Mouse (Mus musculus) embryonic facial prominence, embryonic 11.5 days (tissue): ENCODE data around the gene Katnbl1. TPM values are rescaled to one million over a fixed set of nuclear protein-coding genes. Genes with fewer than 3 reads are reported as not detected.

ENCODE experiments used
- ATAC-seq: fragments of 200-750 bp; cut with Nextera tagmentation; replicated peaks from 2 replicates; pipeline ENCODE4 v1.8.0; 2017; ENCODE audit warnings: low read depth; ENCODE audit not compliant: insufficient number of reproducible peaks, low FRiP score, low TSS enrichment
- DNase-seq: peaks from one replicate; pipeline ENCODE4 v3.0.0-alpha.2; 2015; ENCODE audit warnings: low spot score
- H3K27ac ChIP-seq: fragments of 300-500 bp; sonication (generic); replicated peaks from 2 replicates; pipeline ENCODE4 v1.5.1; 2014; ENCODE audit warnings: mild to moderate bottlenecking, low read depth, low read length, control low read depth
- H3K27me3 ChIP-seq: fragments of 300-500 bp; sonication (generic); 2 replicates; pipeline ENCODE4 v1.6.1; 2014; ENCODE audit warnings: mild to moderate bottlenecking, low read length, moderate library complexity, mixed read lengths; ENCODE audit not compliant: control insufficient read depth, insufficient read depth
- H3K36me3 ChIP-seq: fragments of 300-500 bp; sonication (generic); replicated peaks from 2 replicates; pipeline ENCODE4 v1.6.1; 2014; ENCODE audit warnings: low read depth, mild to moderate bottlenecking, low read length, moderate library complexity, mixed read lengths; ENCODE audit not compliant: control insufficient read depth, insufficient read depth
- H3K4me1 ChIP-seq: fragments of 300-500 bp; sonication (generic); 2 replicates; pipeline ENCODE4 v1.6.1; 2014; ENCODE audit warnings: low read length, mixed read lengths; ENCODE audit not compliant: control insufficient read depth, insufficient read depth
- H3K4me2 ChIP-seq: fragments of 300-500 bp; sonication (generic); 2 replicates; pipeline ENCODE4 v1.6.1; 2014; ENCODE audit warnings: low read depth, mild to moderate bottlenecking, control low read depth, low read length, moderate library complexity
- H3K4me3 ChIP-seq: fragments of 300-500 bp; sonication (generic); 2 replicates; pipeline ENCODE4 v1.5.1; 2014; ENCODE audit warnings: low read depth, low read length, control low read depth
- H3K9ac ChIP-seq: fragments of 300-500 bp; sonication (generic); replicated peaks from 2 replicates; pipeline ENCODE4 v1.6.1; 2014; ENCODE audit warnings: mild to moderate bottlenecking, control low read depth, low read length
- H3K9me3 ChIP-seq: fragments of 300-500 bp; sonication (generic); replicated peaks from 2 replicates; pipeline ENCODE4 v1.6.1; 2016; ENCODE audit warnings: mild to moderate bottlenecking, low read length, inconsistent platforms, mixed read lengths; ENCODE audit not compliant: control insufficient read depth
- WGBS: fragments of 180-500 bp; shearing (Covaris S2); extraction: QIAGEN DNeasy Blood & Tissue Kit; methylation state at CpG from one replicate; pipeline ENCODE4 v1.1.7; 2014; 5-methylcytosine and 5-hydroxymethylcytosine counted together
- polyA plus RNA-seq: library from polyadenylated mRNA; unstranded; fragments of >200 nt; fragmentation: Nextera tagmentation; extraction: Ambion mirVana; gene quantifications from 2 replicates; pipeline ENCODE4 v1.2.1, GENCODE M21; 2014

Katnbl1 gene
- polyA plus RNA-seq, 1 experiment from 2014 or later: 63.3 TPM

- Histone ChIP-seq H3K27ac (no peak within 1 kb of the TSS; the same call in 1 of the 2 replicates), H3K9ac (peak within 1 kb of the TSS; percentile 92), H3K4me3 (peak within 1 kb of the TSS; percentile 60), H3K9me3 (no peaks in the 10 kb centered on the region), H3K4me1 (no peaks in the 10 kb centered on the region), H3K36me3 (no peaks in the 10 kb centered on the region; the same call in 1 of the 2 replicates), H3K27me3 (no peaks in the 10 kb centered on the region), H3K4me2 (peak within 1 kb of the TSS; percentile 56)
- WGBS: under 1% methylated on average over 49 of the region's 49 CpGs
- DNase-seq: peak; percentile 96
- peak; percentile 95 for ATAC-seq
Measured at GRCm38 (mm10) chr2:112454862-112455564, 76.0 kb downstream of the Katnbl1 start, which contains the start of gene Emc7. TSS of gene Emc7 (plus strand) at chr2:112454997.

- no peak overlapping the region for H3K9ac ChIP-seq
- no peak overlapping the region for H3K27ac ChIP-seq
- DNase-seq (no peak), ATAC-seq (no peak)
- no peaks in the 10 kb centered on the region for H3K27me3 ChIP-seq
- no peak overlapping the region for H3K4me3 ChIP-seq
- 87% methylated on average over 3 of the region's 3 CpGs for WGBS
- H3K4me1 ChIP-seq: no peaks in the 10 kb centered on the region
- no peaks in the 10 kb centered on the region for H3K9me3 ChIP-seq
- no peak overlapping the region for H3K4me2 ChIP-seq
- no peaks in the 10 kb centered on the region; the same call in none of the 2 replicates for H3K36me3 ChIP-seq
Measured at GRCm38 (mm10) chr2:112460557-112460956, 81.5 kb downstream of the Katnbl1 start.

Other genes with a start within 250 kb of the Katnbl1 start
- gene Olfr1316, start 244.2 kb upstream of the Katnbl1 start, polyA plus RNA-seq: not detected in 2 replicates
- not detected in 2 replicates for gene Olfr1317, start 238.9 kb upstream of the Katnbl1 start, polyA plus RNA-seq
- gene Olfr1318, start 225.0 kb upstream of the Katnbl1 start, polyA plus RNA-seq: not detected in 2 replicates
- 10.5 and 11.8 TPM in 2 replicates for gene Lpcat4, start 139.7 kb upstream of the Katnbl1 start, polyA plus RNA-seq
- gene Nutm1, start 119.9 kb upstream of the Katnbl1 start, polyA plus RNA-seq: 0.06 TPM in 1 of 2 replicates, not detected in the other
- 181 and 189 TPM in 2 replicates for gene Nop10, start 117.3 kb upstream of the Katnbl1 start, polyA plus RNA-seq
- 10.3 and 10.4 TPM in 2 replicates for gene Slc12a6, start 113.4 kb upstream of the Katnbl1 start, polyA plus RNA-seq
- not detected in 2 replicates for gene Gm21985, start 112.9 kb upstream of the Katnbl1 start, polyA plus RNA-seq
- 93.3 and 107 TPM in 2 replicates for gene Emc4, start 11.2 kb upstream of the Katnbl1 start, polyA plus RNA-seq
- gene Emc7, start 75.8 kb downstream of the Katnbl1 start, polyA plus RNA-seq: 10.6 and 12.2 TPM in 2 replicates
- not detected in 2 replicates for gene Chrm5, start 101.6 kb downstream of the Katnbl1 start, polyA plus RNA-seq
- gene Aven, start 113.8 kb downstream of the Katnbl1 start, polyA plus RNA-seq: 8.3 and 10.0 TPM in 2 replicates